Mouse (Mus musculus): ENCODE measurements around the gene Ada.

GRCm38 (mm10) chr2:163749647-163750611 is at the start of gene Ada:
- no peak for TF ChIP-seq CTCF (IDR thresholded peaks at IDR 0.05; ENCODE audit: borderline replicate concordance, insufficient read depth, low read depth, low read length)
- no peak for TF ChIP-seq POLR2A (IDR thresholded peaks at IDR 0.05; ENCODE audit: borderline replicate concordance, insufficient read depth, low read length)

Measured in cerebellum, adult 2 months (tissue).